Mouse (Mus musculus) CH12.LX (cell line): Measurements from ENCODE around the gene Slc22a16. TPM values are rescaled to one million over a fixed set of nuclear protein-coding genes. Genes with fewer than 3 reads are reported as not detected.
A peak's percentile ranks its signal among the peaks of the same experiment; 100 is the strongest.

ENCODE experiments used
- DNase-seq: peaks from one replicate; pipeline ENCODE4 v3.0.0-alpha.2; 2013; ENCODE audit errors: extremely low read depth
- H3K27ac ChIP-seq: 2 replicates; pipeline ENCODE4 v1.5.1; 2012; ENCODE audit warnings: low read depth, mild to moderate bottlenecking, control low read depth, moderate library complexity; ENCODE audit not compliant: insufficient read depth
- H3K27me3 ChIP-seq: replicated peaks from 2 replicates; pipeline ENCODE3; 2012; ENCODE audit warnings: inconsistent platforms
- H3K36me3 ChIP-seq, 2 experiments: replicated peaks in 1 of 2; 2 replicates each; pipeline versions ENCODE3 to v1.6.1; 2012; ENCODE audit warnings: inconsistent platforms in 1 of 2, low read length in 1 of 2, mild to moderate bottlenecking in 1 of 2, mixed read lengths in 1 of 2, moderate library complexity in 1 of 2; ENCODE audit not compliant: control insufficient read depth in 1 of 2, insufficient read depth in 1 of 2
- H3K4me1 ChIP-seq, 2 experiments: 2 replicates each; pipeline ENCODE4 v1.6.1; 2012; ENCODE audit warnings: inconsistent platforms in 1 of 2, moderate library complexity in 1 of 2; ENCODE audit not compliant: insufficient read depth in 2 of 2, control insufficient read depth in 1 of 2
- H3K4me2 ChIP-seq: 2 replicates; pipeline ENCODE4 v1.6.1; 2012; ENCODE audit warnings: low read depth, mild to moderate bottlenecking, control low read depth; ENCODE audit not compliant: poor library complexity, insufficient read depth, severe bottlenecking
- H3K4me3 ChIP-seq, 3 experiments: fragments of 150-350 bp in 1 of 3; sonication (generic) in 1 of 3; replicated peaks in 1 of 3; 2 replicates each; pipeline versions ENCODE3 to v1.5.1; 2011 to 2012; ENCODE audit warnings: low read depth in 2 of 3, low read length in 2 of 3, mild to moderate bottlenecking in 2 of 3, moderate library complexity in 2 of 3, control low read depth in 1 of 3, improper control_type of control experiment in 1 of 3, inconsistent platforms in 1 of 3, mixed read lengths in 1 of 3; ENCODE audit not compliant: poor library complexity in 1 of 3
- H3K79me2 ChIP-seq: replicated peaks from 2 replicates; pipeline ENCODE4 v1.6.1; 2012; ENCODE audit warnings: mild to moderate bottlenecking, moderate library complexity; ENCODE audit not compliant: control insufficient read depth, poor library complexity, insufficient read depth, severe bottlenecking; ENCODE audit errors: extremely low read depth
- H3K9ac ChIP-seq: 2 replicates; pipeline ENCODE4 v1.6.1; 2012; ENCODE audit warnings: low read depth, mild to moderate bottlenecking, control low read depth, moderate library complexity; ENCODE audit not compliant: insufficient read depth
- H3K9me3 ChIP-seq: replicated peaks from 2 replicates; pipeline ENCODE3; 2012; ENCODE audit warnings: low read length, inconsistent platforms, mixed read lengths
- CHD2 ChIP-seq: IDR thresholded peaks from 2 replicates; pipeline ENCODE4 v1.6.1; 2011; ENCODE audit warnings: low read length, improper control_type of control experiment
- CTCF ChIP-seq, 2 experiments: IDR thresholded peaks in 1 of 2; conservative IDR thresholded peaks in 1 of 2; 2 replicates each; pipeline ENCODE4 v1.5.1; 2011 to 2012; ENCODE audit warnings: low read depth in 2 of 2, low read length in 2 of 2, improper control_type of control experiment in 1 of 2, inconsistent platforms in 1 of 2, mild to moderate bottlenecking in 1 of 2, moderate library complexity in 1 of 2
- ETS1 ChIP-seq: conservative IDR thresholded peaks from 2 replicates; pipeline ENCODE4 v1.6.1; 2012; ENCODE audit warnings: low read depth, mild to moderate bottlenecking, inconsistent platforms, low read length, improper control_type of control experiment, moderate library complexity
- GABPA ChIP-seq: IDR thresholded peaks from 2 replicates; pipeline ENCODE4 v1.6.1; 2012; ENCODE audit warnings: low read depth, low read length, improper control_type of control experiment, inconsistent platforms; ENCODE audit not compliant: insufficient replicate concordance
- IRF4 ChIP-seq: IDR thresholded peaks from 2 replicates; pipeline ENCODE4 v1.6.1; 2014; ENCODE audit warnings: low read depth, mild to moderate bottlenecking, inconsistent platforms, low read length, improper control_type of control experiment
- KAT2A ChIP-seq: IDR thresholded peaks from 2 replicates; pipeline ENCODE4 v1.6.1; 2012; ENCODE audit warnings: low read length, improper control_type of control experiment, inconsistent platforms; ENCODE audit not compliant: insufficient replicate concordance
- MAFK ChIP-seq: IDR thresholded peaks from 2 replicates; pipeline ENCODE4 v1.6.1; 2011; ENCODE audit warnings: low read length, improper control_type of control experiment; ENCODE audit not compliant: insufficient replicate concordance
- MYC ChIP-seq: IDR thresholded peaks from 2 replicates; pipeline ENCODE4 v1.6.1; 2011; ENCODE audit warnings: low read depth, mild to moderate bottlenecking, improper control_type of control experiment, low read length
- PAX5 ChIP-seq: IDR thresholded peaks from 2 replicates; pipeline ENCODE4 v1.6.1; 2012; ENCODE audit warnings: low read length, inconsistent platforms, mixed read lengths
- RAD21 ChIP-seq: IDR thresholded peaks from 2 replicates; pipeline ENCODE4 v1.6.1; 2011; ENCODE audit warnings: low read depth, mild to moderate bottlenecking, low read length, improper control_type of control experiment, moderate library complexity
- SIN3A ChIP-seq: IDR thresholded peaks from 2 replicates; pipeline ENCODE4 v1.6.1; 2012; ENCODE audit warnings: low read length, improper control_type of control experiment, inconsistent platforms
- SMC3 ChIP-seq: IDR thresholded peaks from 2 replicates; pipeline ENCODE4 v1.6.1; 2011; ENCODE audit warnings: low read depth, low read length, improper control_type of control experiment
- USF1 ChIP-seq: IDR thresholded peaks from 2 replicates; pipeline ENCODE4 v1.6.1; 2014; ENCODE audit warnings: low read depth, mild to moderate bottlenecking, inconsistent platforms, low read length, improper control_type of control experiment
- USF2 ChIP-seq: conservative IDR thresholded peaks from 2 replicates; pipeline ENCODE4 v1.6.1; 2011; ENCODE audit warnings: low read depth, low read length, improper control_type of control experiment
- dilution Hi-C: fragments of 300-500 bp; cut with MboI; formaldehyde crosslinking; loops from 2 replicates; pipeline ENCODE4 v1.14.3; 2020; ENCODE audit warnings: low sequenced_read_pairs; ENCODE audit not compliant: extremely low pct_unique_long_range_greater_than_20kb, extremely low pct_ligation_motif_present
- in situ Hi-C: fragments of 300-500 bp; cut with MboI; formaldehyde crosslinking; loops from 3 replicates; pipeline ENCODE4 v1.14.3; 2019; ENCODE audit warnings: low sequenced_read_pairs, low pct_ligation_motif_present, low pct_unique_long_range_greater_than_20kb, mixed read lengths
- polyA plus RNA-seq: library from polyadenylated mRNA; unstranded; fragments of >175 nt; gene quantifications from 2 replicates; pipeline ENCODE4 v1.2.1, GENCODE M21; 2012; ENCODE audit warnings: low read depth; ENCODE audit not compliant: insufficient read length
- total RNA-seq, 2 experiments: library from RNA; depleted of rRNA; stranded (reverse); fragments of 300-350 nt in 1 of 2; fragments of >200 nt in 1 of 2; gene quantifications; 2 replicates each; pipeline ENCODE4 v1.2.3; 2012 to 2014

The Slc22a16 gene
- total and polyA plus RNA-seq, 3 experiments: not detected

- Histone ChIP-seq H3K4me1 (peaks cover 6 to 39% of the 10 kb centered on the region in 2 experiments), H3K79me2 (no peaks in the 10 kb centered on the region), H3K27me3 (no peaks in the 10 kb centered on the region), H3K9me3 (no peaks in the 10 kb centered on the region), H3K36me3 (no peaks in the 10 kb centered on the region), H3K4me3 (no peak overlapping the region), H3K9ac (no peak overlapping the region), H3K27ac (no peak overlapping the region), H3K4me2 (peak overlapping the region; percentile 59; the same call in 1 of the 2 replicates)
- peak; percentile 65 for DNase-seq
- TF ChIP-seq CTCF (conservative IDR thresholded peaks at IDR 0.05 in 1 of 2, IDR thresholded peaks at IDR 0.05 in 1 of 2; ENCODE audit: low read depth in 2 of 2, low read length in 2 of 2): peak; percentile 47 to 84; a peak in 3 of 4 replicates
- no peak for TF ChIP-seq PAX5
- no peak for TF ChIP-seq MYC
- peak; percentile 91 for TF ChIP-seq RAD21
- TF ChIP-seq SMC3: peak; percentile 74
- TF ChIP-seq GABPA: no peak
- in situ Hi-C loops (loop anchor here (5.0 to 25.0 kb wide), 3 partner anchors 163 to 470 kb away; partner anchors contain the start of gene Gtf3c6), dilution Hi-C loops (no loop called here)
Observed at GRCm38 (mm10) chr10:40524991-40525390, 45.1 kb upstream of the Slc22a16 start.

- Histone ChIP-seq H3K27ac (no peak overlapping the region), H3K4me2 (peak overlapping the region; percentile 59; the same call in 1 of the 2 replicates), H3K9ac (no peak overlapping the region; the same call in 1 of the 2 replicates), H3K36me3 (no peaks in the 10 kb centered on the region), H3K4me3 (no peak overlapping the region), H3K79me2 (no peaks in the 10 kb centered on the region), H3K4me1 (peaks cover 6 to 39% of the 10 kb centered on the region in 2 experiments), H3K9me3 (no peaks in the 10 kb centered on the region), H3K27me3 (no peaks in the 10 kb centered on the region)
- in situ Hi-C loops: loop anchor here (5.0 to 10.0 kb wide), 2 partner anchors 268 to 471 kb away; partner anchors contain the start of gene Gtf3c6
- no peak for DNase-seq
- dilution Hi-C loops: no loop called here
- no peak for TF ChIP-seq CHD2
- no peak for TF ChIP-seq MAFK
- TF ChIP-seq USF2: no peak
- no peak for TF ChIP-seq ETS1
- no peak for TF ChIP-seq SIN3A
- no peak for TF ChIP-seq KAT2A
- no peak for TF ChIP-seq USF1
- no peak for TF ChIP-seq IRF4
- TF ChIP-seq RAD21: no peak
Observed at GRCm38 (mm10) chr10:40525616-40526155, 44.5 kb upstream of the Slc22a16 start.
